Mouse (Mus musculus) liver, adult 2 months (tissue): ENCODE results near the gene C330007P06Rik.

Source experiments
- CTCF ChIP-seq: fragments of 200-500 bp; IDR thresholded peaks from 2 replicates; pipeline ENCODE4 v1.5.1; 2011; ENCODE audit warnings: low read depth, low read length, control low read depth
- POLR2A ChIP-seq: fragments of 200-500 bp; IDR thresholded peaks from 2 replicates; pipeline ENCODE4 v1.6.1; 2011; ENCODE audit warnings: low read length, control low read depth; ENCODE audit not compliant: insufficient read depth; ENCODE audit errors: extremely low read depth

GRCm38 (mm10) chrX:36870372-36870771, 3.5 kb downstream of the C330007P06Rik start:
- TF ChIP-seq CTCF: no peak
- no peak for TF ChIP-seq POLR2A
